Mouse (Mus musculus): ENCODE measurements around the gene Sass6. TPM values are rescaled to one million over a fixed set of nuclear protein-coding genes. Genes with fewer than 3 reads are reported as not detected.
A peak's percentile ranks its signal among the peaks of the same experiment; 100 is the strongest.
"Not testable (repeated sequence)": the region's sequence is repeated elsewhere in the genome, so short reads cannot be mapped to it uniquely, and the experiment has no call there.

The Sass6 gene
- polyA plus RNA-seq, 1 experiment: 1.7 TPM

DNA sequence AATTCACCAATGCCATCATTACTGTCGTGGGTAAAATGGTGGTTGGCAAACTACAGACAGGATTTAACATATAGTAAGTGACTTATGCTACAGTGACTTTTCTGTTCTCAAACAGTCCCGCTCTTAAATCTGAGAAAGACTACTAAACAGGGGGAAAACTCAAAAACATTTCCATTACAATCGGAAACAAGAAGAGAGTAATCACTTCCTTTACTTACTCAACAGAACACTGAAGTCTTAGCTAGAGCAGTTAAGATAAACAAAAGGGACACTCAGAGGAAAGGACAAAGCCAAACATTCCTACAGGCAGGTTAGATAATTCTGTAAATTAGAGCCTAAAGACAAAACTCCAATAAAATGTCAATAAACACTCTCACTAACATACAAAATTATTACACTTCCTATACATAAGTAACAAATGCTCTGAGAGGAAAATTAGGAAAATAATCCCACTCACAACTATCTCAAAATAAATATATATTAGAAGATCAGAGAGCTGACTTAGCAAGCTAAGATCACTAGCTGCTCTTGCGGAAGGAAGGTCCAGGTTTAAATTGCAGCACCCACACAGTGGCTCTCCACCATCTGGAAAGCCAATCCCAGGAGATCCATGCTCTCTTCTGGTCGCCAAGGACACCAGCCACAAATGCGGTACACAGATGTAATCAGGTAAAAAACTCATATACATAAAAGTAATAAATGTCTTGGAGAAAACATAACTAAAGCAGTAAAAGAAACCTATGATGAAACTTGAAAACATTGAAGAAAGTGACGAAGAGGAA lies 61.6 kb downstream of the Sass6 start:
- no peak for DNase-seq
- WGBS: 47% methylated on average over 7 of the region's 7 CpGs
- no peak for TF ChIP-seq POLR2A (IDR thresholded peaks at IDR 0.05; ENCODE audit: borderline replicate concordance, extremely low read depth, low read depth, low read length)

GRCm38 (mm10) chr3:116658928-116659565 lies 64.3 kb downstream of the Sass6 start:
- TF ChIP-seq CTCF (IDR thresholded peaks at IDR 0.05; ENCODE audit: insufficient read depth, low read length) (no peak), POLR2A (IDR thresholded peaks at IDR 0.05; ENCODE audit: borderline replicate concordance, extremely low read depth, low read depth, low read length) (no peak)
- no peak overlapping the region for H3K4me3 ChIP-seq (replicated peaks; ENCODE audit: extremely low read depth, low read depth, low read length)
- DNase-seq: no peak
- peaks cover 25% of the 10 kb centered on the region for H3K4me1 ChIP-seq (ENCODE audit: control insufficient read depth, insufficient read depth, low read length)
- 62% methylated on average over 15 of the region's 15 CpGs for WGBS

More for the DNA sequence above, 61.6 kb downstream of the Sass6 start:
- Histone ChIP-seq H3K4me3 (replicated peaks; ENCODE audit: extremely low read depth, low read depth, low read length) (no peak overlapping the region), H3K4me1 (ENCODE audit: control insufficient read depth, insufficient read depth, low read length) (peaks cover 23% of the 10 kb centered on the region)

DNA sequence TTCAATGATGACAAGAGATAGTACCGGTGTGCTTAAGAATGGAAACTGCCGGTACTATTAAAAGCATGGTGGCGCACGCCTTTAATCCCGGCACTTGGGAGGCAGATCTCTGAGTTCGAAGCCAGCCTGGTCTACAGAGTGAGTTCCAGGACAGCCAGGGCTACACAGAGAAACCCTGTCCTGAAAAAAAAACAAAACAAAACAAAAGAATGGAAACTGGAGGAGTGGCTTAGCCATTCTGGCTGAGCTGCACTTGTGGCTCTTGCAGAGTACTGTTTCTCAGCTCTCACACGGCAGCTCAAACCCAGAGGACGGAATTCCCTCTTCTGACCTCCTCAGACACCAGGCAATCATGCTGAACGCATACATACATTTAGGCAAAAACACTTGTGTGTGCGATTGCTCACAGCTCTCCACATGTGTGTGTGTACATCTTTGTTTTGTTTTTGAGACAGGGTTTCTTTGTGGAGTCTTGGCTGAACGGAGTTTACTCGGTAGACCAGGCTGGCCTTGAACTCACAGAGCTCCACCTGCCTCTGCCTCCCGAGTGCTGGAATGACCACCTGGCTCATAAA lies 65.2 kb downstream of the Sass6 start:
- no peak for DNase-seq
- Histone ChIP-seq H3K4me3 (replicated peaks; ENCODE audit: extremely low read depth, low read depth, low read length) (no peak overlapping the region), H3K4me1 (ENCODE audit: control insufficient read depth, insufficient read depth, low read length) (peaks cover 25% of the 10 kb centered on the region)
- no peak for TF ChIP-seq POLR2A (IDR thresholded peaks at IDR 0.05; ENCODE audit: borderline replicate concordance, extremely low read depth, low read depth, low read length)
- no peak for TF ChIP-seq CTCF (IDR thresholded peaks at IDR 0.05; ENCODE audit: insufficient read depth, low read length)
- WGBS: 61% methylated on average over 13 of the region's 13 CpGs

DNA sequence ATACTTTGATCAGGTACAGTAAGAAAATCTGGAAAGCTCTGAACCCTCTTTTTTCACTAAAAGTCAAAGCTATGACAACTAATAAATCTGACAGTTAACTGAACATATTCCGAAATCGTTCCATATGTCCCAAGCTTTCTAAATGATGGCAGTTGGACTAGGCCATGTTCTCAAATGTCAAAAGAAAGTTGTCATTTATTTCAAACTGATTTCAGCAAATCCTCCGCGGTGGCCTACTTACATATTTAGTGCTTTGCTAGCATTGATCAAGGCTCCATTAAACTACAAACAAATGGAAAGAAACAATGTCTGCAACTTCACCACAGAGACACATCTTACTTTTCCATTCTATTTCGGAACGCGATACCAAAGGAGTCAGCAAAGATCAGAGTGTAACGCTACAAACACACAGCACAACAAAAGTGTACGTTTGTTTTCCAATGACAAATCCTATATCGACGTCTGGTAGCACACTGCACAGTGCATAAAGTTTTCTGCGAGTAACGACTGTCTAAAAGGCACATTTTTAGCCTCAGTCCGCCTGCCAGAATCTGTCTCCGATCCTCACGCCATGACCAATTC lies 66.6 kb downstream of the Sass6 start:
- H3K4me1 ChIP-seq (ENCODE audit: control insufficient read depth, insufficient read depth, low read length): peaks cover 22% of the 10 kb centered on the region
- H3K4me3 ChIP-seq (replicated peaks; ENCODE audit: extremely low read depth, low read depth, low read length): peak overlapping the region; percentile 95
- no peak for DNase-seq
- TF ChIP-seq POLR2A (IDR thresholded peaks at IDR 0.05; ENCODE audit: borderline replicate concordance, extremely low read depth, low read depth, low read length): no peak
- no peak for TF ChIP-seq CTCF (IDR thresholded peaks at IDR 0.05; ENCODE audit: insufficient read depth, low read length)
- 3% methylated on average over 16 of the region's 16 CpGs for WGBS

DNA sequence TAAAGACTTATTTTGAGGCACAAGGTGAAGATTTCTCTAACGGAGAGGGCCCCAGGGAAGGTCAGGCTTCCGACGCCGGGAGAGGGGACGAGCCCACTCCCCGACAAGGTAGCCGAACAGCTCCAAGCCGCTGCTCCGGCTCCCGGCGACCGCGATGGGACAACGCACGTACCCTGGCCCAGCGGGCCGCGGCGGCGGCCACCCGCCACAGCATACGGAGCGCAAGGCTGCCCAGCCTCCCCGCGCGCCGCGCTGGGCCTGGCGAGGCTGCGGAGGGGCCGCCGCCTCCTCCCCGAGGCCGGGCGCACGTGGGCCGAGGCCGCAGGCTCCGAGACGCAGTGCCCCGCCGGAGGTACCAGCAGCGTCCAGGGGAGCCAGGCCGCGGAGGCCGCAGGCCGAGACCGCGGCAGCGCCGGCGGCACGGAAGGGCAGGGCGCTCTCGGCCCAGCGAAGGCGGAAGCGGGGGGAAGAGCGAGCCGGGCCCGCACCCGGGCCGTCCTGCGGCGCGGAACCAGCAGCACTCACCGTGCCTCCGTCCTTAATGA lies 67.2 kb downstream of the Sass6 start:
- WGBS: under 1% methylated on average over 67 of the region's 68 CpGs
- DNase-seq: no peak
- TF ChIP-seq CTCF (IDR thresholded peaks at IDR 0.05; ENCODE audit: insufficient read depth, low read length) (no peak), POLR2A (IDR thresholded peaks at IDR 0.05; ENCODE audit: borderline replicate concordance, extremely low read depth, low read depth, low read length) (no peak)

DNA sequence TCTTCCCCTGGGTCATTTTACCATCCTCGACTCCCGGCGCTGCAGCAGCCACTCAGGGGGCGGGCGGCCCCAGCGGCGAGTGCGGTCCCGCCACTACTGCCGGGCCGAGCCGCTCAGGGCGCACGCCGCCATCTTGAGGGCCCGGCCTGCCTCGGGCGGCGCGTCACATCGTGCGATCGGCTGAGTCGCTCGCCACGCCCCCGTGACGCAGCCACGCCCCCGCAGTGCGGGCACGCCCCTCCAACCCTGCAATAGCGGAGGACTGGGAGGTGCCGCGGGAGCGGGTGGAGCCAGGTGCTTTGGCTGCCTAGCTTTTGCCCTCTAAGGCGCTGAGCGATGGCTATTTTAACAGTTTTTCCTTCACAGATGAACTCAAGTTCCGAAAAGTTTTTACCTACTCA lies 67.7 kb downstream of the Sass6 start, which contains the start of gene Mfsd14a:
TSS of gene Mfsd14a (minus strand) at position 215 of the 401 bp plus-strand sequence.
- peaks cover 20% of the 10 kb centered on the region for H3K4me1 ChIP-seq (ENCODE audit: control insufficient read depth, insufficient read depth, low read length)
- DNase-seq: peak; percentile 99
- under 1% methylated on average over 39 of the region's 39 CpGs for WGBS
- peak within 1 kb of the TSS; percentile 95 for H3K4me3 ChIP-seq (replicated peaks; ENCODE audit: extremely low read depth, low read depth, low read length)
- TF ChIP-seq POLR2A (IDR thresholded peaks at IDR 0.05; ENCODE audit: borderline replicate concordance, extremely low read depth, low read depth, low read length): peak; percentile 85
- no peak for TF ChIP-seq CTCF (IDR thresholded peaks at IDR 0.05; ENCODE audit: insufficient read depth, low read length)

More for the DNA sequence above, 67.2 kb downstream of the Sass6 start:
- peaks cover 20% of the 10 kb centered on the region for H3K4me1 ChIP-seq (ENCODE audit: control insufficient read depth, insufficient read depth, low read length)
- H3K4me3 ChIP-seq (replicated peaks; ENCODE audit: extremely low read depth, low read depth, low read length): peak overlapping the region; percentile 95

DNA sequence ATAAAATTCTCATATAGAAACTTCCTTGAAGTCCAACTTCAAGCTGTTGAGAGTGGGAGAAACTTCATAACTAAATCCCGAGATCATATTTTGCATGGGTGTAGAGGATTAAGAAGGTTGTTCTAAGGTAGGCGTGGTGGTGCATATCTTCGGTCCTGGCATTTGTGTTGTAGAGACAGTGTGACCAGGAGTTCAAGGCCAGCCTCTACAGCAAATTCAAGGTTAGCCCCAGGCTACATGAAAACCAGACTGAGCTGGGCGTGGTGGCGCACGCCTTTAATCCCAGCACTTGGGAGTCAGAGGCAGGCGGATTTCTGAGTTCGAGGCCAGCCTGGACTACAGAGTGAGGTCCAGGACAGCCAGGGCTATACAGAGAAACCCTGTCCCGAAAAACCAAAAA lies 69.5 kb downstream of the Sass6 start:
- not testable (repeated sequence) for H3K4me3 ChIP-seq (replicated peaks; ENCODE audit: extremely low read depth, low read depth, low read length); DNase-seq
- peaks cover 11% of the 10 kb centered on the region for H3K4me1 ChIP-seq (ENCODE audit: control insufficient read depth, insufficient read depth, low read length)
- WGBS: 94% methylated on average over 9 of the region's 9 CpGs

Other genes with a start within 250 kb of the Sass6 start
- gene Cdc14a, start 170.9 kb upstream of the Sass6 start, polyA plus RNA-seq (2012; rRNA removed): 7.2 and 8.5 TPM in 2 replicates
- gene Rtca, start 86.8 kb upstream of the Sass6 start, polyA plus RNA-seq (2012; rRNA removed): 23.6 and 25.6 TPM in 2 replicates
- 4.1 and 6.9 TPM in 2 replicates for gene Dbt, start 81.9 kb upstream of the Sass6 start, polyA plus RNA-seq (2012; rRNA removed)
- gene Lrrc39, start 32.0 kb upstream of the Sass6 start, polyA plus RNA-seq (2012; rRNA removed): 0.24 and 1.5 TPM in 2 replicates
- gene Trmt13, start 19.6 kb downstream of the Sass6 start, polyA plus RNA-seq (2012; rRNA removed): 4.0 and 6.2 TPM in 2 replicates
- gene Mfsd14a, start 67.7 kb downstream of the Sass6 start, polyA plus RNA-seq (2012; rRNA removed): 20.0 and 27.3 TPM in 2 replicates
- gene Gm43191, start 86.3 kb downstream of the Sass6 start, polyA plus RNA-seq (2012; rRNA removed): not detected in 2 replicates
- gene Slc35a3, start 117.8 kb downstream of the Sass6 start, polyA plus RNA-seq (2012; rRNA removed): 6.3 and 7.5 TPM in 2 replicates
- 4.2 and 9.2 TPM in 2 replicates for gene Agl, start 213.2 kb downstream of the Sass6 start, polyA plus RNA-seq (2012; rRNA removed)

All from lung, adult 2 months (tissue).